Mouse (Mus musculus) heart, embryonic 16.5 days (tissue): ENCODE measurements at regions not wholly inside any gene's neighbourhood (a gene's known extent, or its start where the extent isn't known, plus 50 kb on each side); places are given as distances from the start of the nearest gene placed in this dataset.
A peak's percentile ranks its signal among the peaks of the same experiment; 100 is the strongest.

Source experiments
- ATAC-seq: fragments of 200-750 bp; cut with Nextera tagmentation; replicated peaks from 2 replicates; pipeline ENCODE4 v1.8.0; 2017; ENCODE audit warnings: moderate number of reproducible peaks; ENCODE audit not compliant: insufficient read depth, low FRiP score; ENCODE audit errors: extremely low read depth
- H3K27ac ChIP-seq: fragments of 300-500 bp; sonication (generic); 2 replicates; pipeline ENCODE4 v1.5.1; 2014; ENCODE audit warnings: mild to moderate bottlenecking, low read length, control low read depth, moderate library complexity
- H3K27me3 ChIP-seq: fragments of 300-500 bp; sonication (generic); 2 replicates; pipeline ENCODE4 v1.6.1; 2014; ENCODE audit warnings: low read length, mixed read lengths; ENCODE audit not compliant: control insufficient read depth, insufficient read depth
- H3K36me3 ChIP-seq: fragments of 300-500 bp; sonication (generic); 2 replicates; pipeline ENCODE4 v1.6.1; 2014; ENCODE audit not compliant: control insufficient read depth, insufficient read depth
- H3K4me1 ChIP-seq: fragments of 300-500 bp; sonication (generic); 2 replicates; pipeline ENCODE4 v1.6.1; 2014; ENCODE audit warnings: low read length, mixed read lengths; ENCODE audit not compliant: control insufficient read depth, insufficient read depth
- H3K4me2 ChIP-seq: fragments of 300-500 bp; sonication (generic); 2 replicates; pipeline ENCODE4 v1.6.1; 2014; ENCODE audit warnings: low read depth, mild to moderate bottlenecking, control low read depth, low read length
- H3K4me3 ChIP-seq: fragments of 300-500 bp; sonication (generic); 2 replicates; pipeline ENCODE4 v1.5.1; 2014; ENCODE audit warnings: mild to moderate bottlenecking, control low read depth, low read length
- H3K9ac ChIP-seq: fragments of 300-500 bp; sonication (generic); 2 replicates; pipeline ENCODE4 v1.6.1; 2014; ENCODE audit warnings: low read length, control low read depth
- H3K9me3 ChIP-seq: fragments of 300-500 bp; sonication (generic); replicated peaks from 2 replicates; pipeline ENCODE4 v1.6.1; 2016; ENCODE audit warnings: low read length; ENCODE audit not compliant: control insufficient read depth
- WGBS: fragments of 180-500 bp; shearing (Covaris S2); extraction: QIAGEN DNeasy Blood & Tissue Kit; methylation state at CpG from one replicate; pipeline ENCODE4 v1.1.7; 2014; 5-methylcytosine and 5-hydroxymethylcytosine counted together

DNA sequence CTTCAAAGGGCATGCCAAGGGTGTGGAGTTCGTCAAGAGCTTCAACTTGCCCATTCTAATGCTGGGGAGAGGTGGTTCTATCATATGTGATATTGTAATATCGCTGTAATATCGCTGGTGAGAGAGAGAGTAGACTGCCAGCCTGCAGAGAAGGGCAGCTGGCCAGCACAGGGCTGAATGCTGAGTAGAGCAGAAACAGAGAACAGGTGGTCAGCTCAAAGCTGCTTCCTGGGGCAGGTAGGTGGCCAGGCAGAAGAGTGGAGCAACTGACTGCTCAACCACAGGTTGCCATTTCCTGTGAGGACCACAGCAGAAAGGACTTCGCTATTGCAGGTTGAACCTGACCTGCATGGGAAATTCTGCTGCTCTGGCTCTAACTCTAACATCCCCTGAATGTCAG is 108.5 kb upstream of the Hs6st1 start:
- Histone ChIP-seq H3K27ac (no peak overlapping the region), H3K9ac (no peak overlapping the region), H3K9me3 (peaks cover 4% of the 10 kb centered on the region; the same call in 1 of the 2 replicates), H3K27me3 (no peaks in the 10 kb centered on the region), H3K4me2 (no peak overlapping the region), H3K4me3 (no peak overlapping the region), H3K4me1 (0 out of 2 replicates have a peak, but pooled peaks cover 2% of the 10 kb centered on the region), H3K36me3 (no peaks in the 10 kb centered on the region; the same call in 1 of the 2 replicates)
- 78% methylated on average over 4 of the region's 4 CpGs for WGBS
- ATAC-seq: no peak

DNA sequence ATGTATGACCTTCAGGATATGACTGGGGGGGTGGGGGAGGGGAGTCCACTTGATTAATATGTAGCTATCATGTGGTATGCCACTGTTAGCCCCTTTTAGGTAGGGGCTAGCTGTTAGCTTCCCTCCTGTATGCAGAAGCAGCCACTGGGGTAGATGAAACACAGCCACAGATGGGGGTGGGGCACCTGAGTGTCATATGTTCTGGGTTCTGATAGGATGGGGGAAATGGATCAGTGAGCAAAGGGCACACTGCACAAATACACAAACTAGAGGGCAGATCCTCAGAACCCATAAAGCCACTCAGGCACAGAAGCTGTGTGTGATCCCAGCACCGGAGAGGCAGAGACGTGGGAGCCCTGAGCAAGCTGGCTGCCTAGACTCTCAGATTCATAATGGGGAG is 107.4 kb upstream of the Hs6st1 start:
- Histone ChIP-seq H3K4me2 (no peak overlapping the region), H3K4me3 (no peak overlapping the region), H3K36me3 (peaks cover 3% of the 10 kb centered on the region), H3K27me3 (no peaks in the 10 kb centered on the region), H3K9me3 (peaks cover 12% of the 10 kb centered on the region; the same call in 1 of the 2 replicates), H3K4me1 (0 out of 2 replicates have a peak, but pooled peaks cover 2% of the 10 kb centered on the region), H3K27ac (no peak overlapping the region), H3K9ac (no peak overlapping the region)
- WGBS: 89% methylated on average over 2 of the region's 2 CpGs
- no peak for ATAC-seq

DNA sequence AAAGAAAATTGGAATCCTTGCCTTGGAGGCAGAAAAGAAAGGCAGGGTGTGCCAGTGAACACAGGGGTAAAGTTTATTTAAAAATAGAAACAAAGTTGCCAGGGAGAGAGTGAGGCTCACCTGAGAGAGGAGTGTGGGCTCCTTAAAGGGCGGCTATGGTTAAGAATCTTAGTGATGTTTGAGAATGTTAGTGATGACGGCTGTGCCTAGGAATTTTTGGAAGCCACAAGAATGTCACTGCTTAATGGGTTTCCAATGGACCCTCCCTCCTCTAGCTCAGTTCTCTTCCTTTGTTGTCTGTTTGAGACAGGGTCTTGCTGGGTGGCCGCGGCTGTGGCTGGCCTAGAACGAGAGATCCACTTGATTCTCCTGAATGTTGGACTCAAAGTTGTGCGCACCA is 106.3 kb upstream of the Hs6st1 start:
- no peak overlapping the region for H3K4me3 ChIP-seq
- no peak overlapping the region for H3K9ac ChIP-seq
- no peak for ATAC-seq
- 0 out of 2 replicates have a peak, but pooled peaks cover 2% of the 10 kb centered on the region for H3K4me1 ChIP-seq
- no peaks in the 10 kb centered on the region for H3K27me3 ChIP-seq
- H3K4me2 ChIP-seq: no peak overlapping the region
- peaks cover 3% of the 10 kb centered on the region for H3K36me3 ChIP-seq
- H3K27ac ChIP-seq: no peak overlapping the region
- H3K9me3 ChIP-seq: peaks cover 12% of the 10 kb centered on the region; the same call in 1 of the 2 replicates
- 62% methylated on average over 6 of the region's 6 CpGs for WGBS

GRCm38 (mm10) chr1:35968489-35968888 is 99.7 kb upstream of the Hs6st1 start:
- ATAC-seq: no peak
- Histone ChIP-seq H3K4me1 (peaks cover 4% of the 10 kb centered on the region; the same call in 1 of the 2 replicates), H3K4me3 (no peak overlapping the region), H3K36me3 (peaks cover 3% of the 10 kb centered on the region), H3K9me3 (peaks cover 12% of the 10 kb centered on the region; the same call in 1 of the 2 replicates), H3K4me2 (no peak overlapping the region), H3K9ac (no peak overlapping the region), H3K27ac (no peak overlapping the region), H3K27me3 (no peaks in the 10 kb centered on the region)

- H3K4me1 ChIP-seq: peaks cover 12% of the 10 kb centered on the region
- 66% methylated on average over 7 of the region's 7 CpGs for WGBS
- no peaks in the 10 kb centered on the region for H3K9me3 ChIP-seq
- H3K4me3 ChIP-seq: no peak overlapping the region
- H3K9ac ChIP-seq: no peak overlapping the region
- H3K36me3 ChIP-seq: no peaks in the 10 kb centered on the region
- no peaks in the 10 kb centered on the region for H3K27me3 ChIP-seq
- no peak overlapping the region for H3K4me2 ChIP-seq
- no peak for ATAC-seq
- H3K27ac ChIP-seq: no peak overlapping the region
Observed at GRCm38 (mm10) chr1:35971435-35972189, 96.6 kb upstream of the Hs6st1 start.

DNA sequence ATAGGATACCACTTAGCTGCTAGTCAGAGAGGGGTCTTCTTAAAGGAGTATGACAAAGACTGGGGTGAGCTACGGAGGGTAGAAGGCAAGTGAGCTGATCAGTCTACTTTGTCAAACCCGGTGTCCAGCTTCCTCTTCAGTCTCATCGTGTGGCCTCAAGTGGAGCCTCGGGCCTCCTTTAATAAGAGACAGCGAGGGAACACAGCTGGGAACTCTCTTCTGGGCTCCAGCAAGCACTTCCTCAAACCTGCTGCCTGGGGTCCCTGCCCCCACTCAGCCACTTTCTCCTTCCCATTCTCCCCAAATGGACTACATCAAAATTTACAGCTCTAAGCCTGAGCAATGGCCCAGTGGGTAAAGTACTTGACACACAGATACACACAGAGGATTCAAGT is 96.0 kb upstream of the Hs6st1 start:
- H3K4me1 ChIP-seq: peaks cover 12% of the 10 kb centered on the region
- WGBS: 48% methylated on average over 5 of the region's 5 CpGs
- no peaks in the 10 kb centered on the region for H3K27me3 ChIP-seq
- no peaks in the 10 kb centered on the region for H3K36me3 ChIP-seq
- H3K9ac ChIP-seq: no peak overlapping the region
- no peak for ATAC-seq
- no peak overlapping the region for H3K4me2 ChIP-seq
- H3K4me3 ChIP-seq: no peak overlapping the region
- no peaks in the 10 kb centered on the region for H3K9me3 ChIP-seq
- no peak overlapping the region for H3K27ac ChIP-seq

GRCm38 (mm10) chr1:35973386-35973785 is 94.8 kb upstream of the Hs6st1 start:
- no peak overlapping the region for H3K4me2 ChIP-seq
- H3K27me3 ChIP-seq: no peaks in the 10 kb centered on the region
- no peak for ATAC-seq
- H3K36me3 ChIP-seq: no peaks in the 10 kb centered on the region
- H3K9me3 ChIP-seq: no peaks in the 10 kb centered on the region
- no peak overlapping the region for H3K4me3 ChIP-seq
- H3K27ac ChIP-seq: no peak overlapping the region
- H3K4me1 ChIP-seq: peaks cover 12% of the 10 kb centered on the region
- no peak overlapping the region for H3K9ac ChIP-seq
- WGBS: 55% methylated on average over 9 of the region's 9 CpGs

- 0 out of 2 replicates have a peak overlapping the region, but pooled peaks have one; percentile 4 for H3K27ac ChIP-seq
Observed at GRCm38 (mm10) chr1:35975611-35976208, 92.5 kb upstream of the Hs6st1 start.

GRCm38 (mm10) chr1:35976528-35976927 is 91.7 kb upstream of the Hs6st1 start:
- H3K27ac ChIP-seq: no peak overlapping the region
- ATAC-seq: no peak

More at GRCm38 (mm10) chr1:35975611-35976208, 92.5 kb upstream of the Hs6st1 start:
- no peak overlapping the region for H3K9ac ChIP-seq
- no peaks in the 10 kb centered on the region for H3K36me3 ChIP-seq
- H3K9me3 ChIP-seq: no peaks in the 10 kb centered on the region
- H3K4me2 ChIP-seq: no peak overlapping the region
- 44% methylated on average over 3 of the region's 3 CpGs for WGBS
- no peak overlapping the region for H3K4me3 ChIP-seq
- H3K4me1 ChIP-seq: peaks cover 12% of the 10 kb centered on the region
- ATAC-seq: no peak; the same call in 1 of the 2 replicates
- H3K27me3 ChIP-seq: no peaks in the 10 kb centered on the region

More at GRCm38 (mm10) chr1:35976528-35976927, 91.7 kb upstream of the Hs6st1 start:
- no peaks in the 10 kb centered on the region for H3K9me3 ChIP-seq
- no peak overlapping the region for H3K9ac ChIP-seq
- H3K4me3 ChIP-seq: no peak overlapping the region
- H3K36me3 ChIP-seq: no peaks in the 10 kb centered on the region
- 88% methylated on average over 2 of the region's 2 CpGs for WGBS
- H3K4me2 ChIP-seq: no peak overlapping the region
- peaks cover 12% of the 10 kb centered on the region for H3K4me1 ChIP-seq
- no peaks in the 10 kb centered on the region for H3K27me3 ChIP-seq
